Mouse (Mus musculus) neural tube, embryonic 15.5 days (tissue): ENCODE data around the gene Zfp850. TPM values are rescaled to one million over a fixed set of nuclear protein-coding genes. Genes with fewer than 3 reads are reported as not detected.

Experiments
- ATAC-seq: fragments of 200-750 bp; cut with Nextera tagmentation; 2 replicates; pipeline ENCODE4 v1.8.0; 2017; ENCODE audit warnings: mild to moderate bottlenecking, moderate TSS enrichment, moderate library complexity; ENCODE audit not compliant: low FRiP score
- H3K27ac ChIP-seq: fragments of 300-500 bp; sonication (generic); replicated peaks from 2 replicates; pipeline ENCODE4 v1.5.1; 2015; ENCODE audit warnings: mild to moderate bottlenecking, inconsistent platforms
- H3K27me3 ChIP-seq: fragments of 300-500 bp; sonication (generic); replicated peaks from 2 replicates; pipeline ENCODE4 v1.6.1; 2015; ENCODE audit warnings: inconsistent platforms
- H3K36me3 ChIP-seq: fragments of 300-500 bp; sonication (generic); 2 replicates; pipeline ENCODE4 v1.6.1; 2015; ENCODE audit warnings: inconsistent platforms
- H3K4me1 ChIP-seq: fragments of 300-500 bp; sonication (generic); 2 replicates; pipeline ENCODE4 v1.6.1; 2015; ENCODE audit warnings: inconsistent platforms
- H3K4me2 ChIP-seq: fragments of 300-500 bp; sonication (generic); 2 replicates; pipeline ENCODE4 v1.6.1; 2015; ENCODE audit warnings: inconsistent platforms, mild to moderate bottlenecking, moderate library complexity
- H3K4me3 ChIP-seq: fragments of 300-500 bp; sonication (generic); replicated peaks from 2 replicates; pipeline ENCODE4 v1.5.1; 2015; ENCODE audit warnings: mild to moderate bottlenecking, inconsistent platforms
- H3K9ac ChIP-seq: fragments of 300-500 bp; sonication (generic); replicated peaks from 2 replicates; pipeline ENCODE4 v1.6.1; 2015; ENCODE audit warnings: mild to moderate bottlenecking, inconsistent platforms
- H3K9me3 ChIP-seq: fragments of 300-500 bp; sonication (generic); replicated peaks from 2 replicates; pipeline ENCODE4 v1.6.1; 2016; ENCODE audit warnings: inconsistent platforms
- WGBS: fragments of 180-500 bp; shearing (Covaris S2); methylation state at CpG from one replicate; pipeline ENCODE4 v1.1.7; 2015; ENCODE audit warnings: mixed read lengths; 5-methylcytosine and 5-hydroxymethylcytosine counted together
- polyA plus RNA-seq: library from polyadenylated mRNA; unstranded; fragments of >200 nt; fragmentation: Nextera tagmentation; extraction: Ambion mirVana; gene quantifications from 2 replicates; pipeline ENCODE4 v1.2.1, GENCODE M21; 2015

Zfp850 gene
- 4.5 and 5.1 TPM in 2 replicates for polyA plus RNA-seq

GRCm38 (mm10) chr7:28013549-28014444 lies at the start of gene Zfp850:
TSS of gene Zfp850 (minus strand) at chr7:28014115.
- Histone ChIP-seq H3K9ac (peak within 1 kb of the TSS; percentile 56), H3K27me3 (0 out of 2 replicates have a peak, but pooled peaks cover 2% of the 10 kb centered on the region), H3K9me3 (no peaks in the 10 kb centered on the region), H3K4me1 (peaks cover 11% of the 10 kb centered on the region), H3K27ac (peak within 1 kb of the TSS; percentile 63), H3K4me3 (peak within 1 kb of the TSS; percentile 53), H3K36me3 (0 out of 2 replicates have a peak, but pooled peaks cover 3% of the 10 kb centered on the region), H3K4me2 (peak within 1 kb of the TSS; percentile 75)
- 1% methylated on average over 47 of the region's 47 CpGs for WGBS
- ATAC-seq, result peak; percentile 94

GRCm38 (mm10) chr7:28059972-28060371 lies 46.1 kb upstream of the Zfp850 start:
- Histone ChIP-seq H3K9ac (no peak overlapping the region), H3K4me1 (no peaks in the 10 kb centered on the region), H3K36me3 (no peaks in the 10 kb centered on the region), H3K4me3 (no peak overlapping the region), H3K4me2 (no peak overlapping the region), H3K27me3 (no peaks in the 10 kb centered on the region; the same call in 1 of the 2 replicates), H3K9me3 (no peaks in the 10 kb centered on the region), H3K27ac (no peak overlapping the region)
- no peak for ATAC-seq
- 91% methylated on average over 1 of the region's 1 CpGs for WGBS

GRCm38 (mm10) chr7:28053046-28053930 lies 39.4 kb upstream of the Zfp850 start:
- 91% methylated on average over 6 of the region's 6 CpGs for WGBS
- Histone ChIP-seq H3K9ac (no peak overlapping the region), H3K4me3 (no peak overlapping the region), H3K27me3 (no peaks in the 10 kb centered on the region; the same call in 1 of the 2 replicates), H3K36me3 (peaks cover 5% of the 10 kb centered on the region), H3K27ac (no peak overlapping the region), H3K9me3 (no peaks in the 10 kb centered on the region), H3K4me1 (peaks cover 9% of the 10 kb centered on the region), H3K4me2 (no peak overlapping the region)
- ATAC-seq, result no peak

GRCm38 (mm10) chr7:28050584-28050983 lies 36.7 kb upstream of the Zfp850 start:
- Histone ChIP-seq H3K4me1 (peaks cover 13% of the 10 kb centered on the region), H3K4me2 (peak overlapping the region; percentile 76), H3K27ac (no peak overlapping the region), H3K9me3 (no peaks in the 10 kb centered on the region), H3K36me3 (peaks cover 32% of the 10 kb centered on the region), H3K27me3 (no peaks in the 10 kb centered on the region; the same call in 1 of the 2 replicates), H3K4me3 (peak overlapping the region; percentile 59), H3K9ac (no peak overlapping the region)
- no peak for ATAC-seq
- WGBS, result 62% methylated on average over 17 of the region's 17 CpGs

- WGBS, result under 1% methylated on average over 52 of the region's 52 CpGs
- H3K4me3 ChIP-seq, result peak within 1 kb of the TSS; percentile 59
- H3K27ac ChIP-seq, result peak within 1 kb of the TSS; percentile 54
- H3K9ac ChIP-seq, result peak within 1 kb of the TSS; percentile 72
- ATAC-seq, result peak; percentile 98
- peaks cover 13% of the 10 kb centered on the region for H3K4me1 ChIP-seq
- H3K9me3 ChIP-seq, result no peaks in the 10 kb centered on the region
- no peaks in the 10 kb centered on the region; the same call in 1 of the 2 replicates for H3K27me3 ChIP-seq
- H3K4me2 ChIP-seq, result peak within 1 kb of the TSS; percentile 76
- H3K36me3 ChIP-seq, result peaks cover 41% of the 10 kb centered on the region
Observed at GRCm38 (mm10) chr7:28049476-28050409, 35.8 kb upstream of the Zfp850 start, which contains the start of gene Psmc4. TSS of gene Psmc4 (minus strand) at chr7:28050101.

GRCm38 (mm10) chr7:28044524-28044923 lies 30.6 kb upstream of the Zfp850 start:
- H3K27ac ChIP-seq, result no peak overlapping the region
- no peak for ATAC-seq
- no peak overlapping the region for H3K9ac ChIP-seq
- H3K4me3 ChIP-seq, result no peak overlapping the region
- no peak overlapping the region for H3K4me2 ChIP-seq
- no peaks in the 10 kb centered on the region for H3K9me3 ChIP-seq
- 90% methylated on average over 4 of the region's 4 CpGs for WGBS
- peaks cover 84% of the 10 kb centered on the region for H3K36me3 ChIP-seq
- no peaks in the 10 kb centered on the region for H3K27me3 ChIP-seq
- peaks cover 13% of the 10 kb centered on the region for H3K4me1 ChIP-seq

- peak overlapping the region; percentile 75 for H3K4me2 ChIP-seq
- peaks cover 11% of the 10 kb centered on the region for H3K4me1 ChIP-seq
- no peaks in the 10 kb centered on the region for H3K9me3 ChIP-seq
- peak overlapping the region; percentile 56 for H3K9ac ChIP-seq
- H3K27ac ChIP-seq, result peak overlapping the region; percentile 63
- H3K27me3 ChIP-seq, result 0 out of 2 replicates have a peak, but pooled peaks cover 2% of the 10 kb centered on the region
- ATAC-seq, result peak; percentile 18; the same call in 1 of the 2 replicates
- 22% methylated on average over 7 of the region's 7 CpGs for WGBS
- H3K4me3 ChIP-seq, result peak overlapping the region; percentile 53
- 0 out of 2 replicates have a peak, but pooled peaks cover 3% of the 10 kb centered on the region for H3K36me3 ChIP-seq
Observed at GRCm38 (mm10) chr7:28014445-28014810, 513 bp upstream of the Zfp850 start.

GRCm38 (mm10) chr7:28010271-28010670 lies 3.6 kb downstream of the Zfp850 start:
- H3K4me3 ChIP-seq, result no peak overlapping the region
- WGBS, result 96% methylated on average over 3 of the region's 3 CpGs
- H3K9me3 ChIP-seq, result no peaks in the 10 kb centered on the region
- no peak overlapping the region for H3K4me2 ChIP-seq
- no peak overlapping the region for H3K9ac ChIP-seq
- H3K27ac ChIP-seq, result no peak overlapping the region
- H3K27me3 ChIP-seq, result no peaks in the 10 kb centered on the region
- peaks cover 11% of the 10 kb centered on the region for H3K4me1 ChIP-seq
- ATAC-seq, result no peak
- H3K36me3 ChIP-seq, result peaks cover 21% of the 10 kb centered on the region

- Histone ChIP-seq H3K9ac (no peak overlapping the region), H3K36me3 (peaks cover 24% of the 10 kb centered on the region), H3K27ac (no peak overlapping the region), H3K4me3 (no peak overlapping the region), H3K4me2 (no peak overlapping the region), H3K4me1 (peaks cover 20% of the 10 kb centered on the region), H3K9me3 (peaks cover 32% of the 10 kb centered on the region), H3K27me3 (no peaks in the 10 kb centered on the region)
- ATAC-seq, result no peak
- WGBS, result 81% methylated on average over 2 of the region's 2 CpGs
Observed at GRCm38 (mm10) chr7:27982197-27982596, 31.7 kb downstream of the Zfp850 start.

- Histone ChIP-seq H3K4me1 (peaks cover 27% of the 10 kb centered on the region), H3K27ac (peak within 1 kb of the TSS; percentile 81), H3K4me2 (peak within 1 kb of the TSS; percentile 93), H3K9ac (peak within 1 kb of the TSS; percentile 71), H3K9me3 (peaks cover 15% of the 10 kb centered on the region; the same call in 1 of the 2 replicates), H3K27me3 (no peaks in the 10 kb centered on the region), H3K4me3 (peak within 1 kb of the TSS; percentile 86), H3K36me3 (peaks cover 17% of the 10 kb centered on the region)
- ATAC-seq, result peak; percentile 85
- WGBS, result under 1% methylated on average over 29 of the region's 29 CpGs
Observed at GRCm38 (mm10) chr7:27978683-27979528, 35.0 kb downstream of the Zfp850 start, which contains the start of gene Zfp780b. TSS of gene Zfp780b (minus strand) at chr7:27979171.
